Mouse (Mus musculus) brain, embryonic 14.5 days (tissue): Measurements from ENCODE around the gene Tnpo2.

ENCODE experiments used
- CTCF ChIP-seq: fragments of 200-500 bp; IDR thresholded peaks from 2 replicates; pipeline ENCODE4 v1.5.1; 2012; ENCODE audit warnings: inconsistent platforms, mild to moderate bottlenecking, moderate library complexity, borderline replicate concordance; ENCODE audit not compliant: insufficient read depth, insufficient read length; ENCODE audit errors: extremely low read depth
- POLR2A ChIP-seq: fragments of 200-500 bp; IDR thresholded peaks from 2 replicates; pipeline ENCODE4 v1.6.1; 2012; ENCODE audit warnings: mild to moderate bottlenecking, inconsistent platforms, borderline replicate concordance; ENCODE audit not compliant: poor library complexity, insufficient read depth, insufficient read length, severe bottlenecking; ENCODE audit errors: extremely low read depth

- no peak for TF ChIP-seq CTCF
- no peak for TF ChIP-seq POLR2A
Measured at GRCm38 (mm10) chr8:85035728-85036310, 896 bp upstream of the Tnpo2 start.
